Mouse (Mus musculus): Measurements from ENCODE around the gene Rom1. TPM values are rescaled to one million over a fixed set of nuclear protein-coding genes. Genes with fewer than 3 reads are reported as not detected.
"Not testable (repeated sequence)": the region's sequence is repeated elsewhere in the genome, so short reads cannot be mapped to it uniquely, and the experiment has no call there.

Rom1 gene
- total RNA-seq (2021) = 1 to 10 TPM; 6.5 to 7.1 TPM

- peak; percentile 94 to 95 for DNase-seq
- intact Hi-C loops (cut with DNase I) = no loop called here
These were observed at the start of gene Rom1, which contains the start of gene Eml3 for GRCm38 (mm10) chr19:8929224-8930088. TSS of gene Rom1 (minus strand) at chr19:8929356. TSS of gene Eml3 (plus strand) at chr19:8929552.

DNA sequence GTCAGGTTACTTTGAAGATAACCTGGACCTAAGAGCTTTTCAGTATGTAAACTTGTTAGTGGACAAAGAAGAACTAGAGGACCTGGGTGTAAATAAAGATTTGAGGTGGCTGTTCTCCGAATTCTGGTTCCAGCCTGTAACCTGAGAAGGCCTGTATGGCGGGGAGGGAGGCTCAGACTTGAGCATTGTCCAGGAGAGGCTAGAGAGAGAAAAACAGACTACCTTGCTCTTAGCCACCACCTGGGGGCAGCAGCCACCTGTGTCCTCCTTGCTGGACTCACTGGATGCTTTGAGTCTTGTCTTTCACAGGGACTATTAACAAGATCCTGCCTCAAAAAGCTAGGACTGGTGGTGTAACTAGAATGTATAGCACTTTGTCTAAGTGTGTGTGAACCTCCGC is 47.4 kb upstream of the Rom1 start:
- DNase-seq = peak; percentile 73 to 76
- intact Hi-C loops (cut with DNase I) = loop anchor here (1.0 to 5.0 kb wide), 3 partner anchors 16 to 134 kb away; no protein-coding TSS in a partner anchor

DNA sequence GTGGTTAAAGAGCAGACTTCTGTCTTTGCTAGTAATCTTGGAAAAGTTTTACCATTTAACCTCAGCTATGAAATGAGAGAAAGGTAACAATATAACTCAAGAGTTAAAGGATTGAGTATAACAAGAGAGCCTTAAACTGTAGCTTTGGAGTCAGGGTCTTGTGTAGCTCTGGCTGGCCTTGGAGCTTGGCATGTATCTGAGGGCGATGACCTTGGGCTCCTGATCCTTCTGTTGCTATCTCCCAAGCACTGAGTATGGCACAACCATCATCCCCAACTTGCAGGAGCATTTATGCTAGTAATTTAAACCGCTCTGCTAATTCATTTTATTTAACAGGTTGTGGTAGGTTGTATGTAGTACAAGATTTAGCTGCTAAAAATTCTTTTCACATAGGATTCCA is 46.3 kb upstream of the Rom1 start:
- intact Hi-C loops (cut with DNase I) = loop anchor here (2.0 to 5.0 kb wide), 2 partner anchors 133 to 135 kb away; no protein-coding TSS in a partner anchor
- no peak for DNase-seq

DNA sequence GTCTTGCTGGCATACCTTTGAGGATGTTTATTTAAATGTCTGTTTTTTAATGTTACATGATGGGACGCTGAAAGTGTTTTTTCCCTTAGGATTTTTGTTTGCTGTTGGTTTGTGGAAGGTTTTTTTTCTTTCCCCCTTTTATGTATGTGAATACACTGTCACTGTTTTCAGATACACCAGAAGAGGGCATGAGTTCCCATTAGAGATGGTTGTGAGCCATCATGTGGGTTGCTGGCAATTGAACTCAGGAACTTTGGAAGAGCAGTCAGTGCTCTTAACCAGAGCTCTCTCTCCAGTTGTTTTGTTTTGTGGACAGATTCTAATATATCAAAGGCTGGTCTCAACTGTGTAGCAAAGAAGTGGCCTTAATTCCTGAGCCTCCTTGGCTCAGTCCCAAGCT is 45.5 kb upstream of the Rom1 start:
- intact Hi-C loops (cut with DNase I) = loop anchor here (2.0 to 5.0 kb wide), 2 partner anchors 132 to 136 kb away; no protein-coding TSS in a partner anchor
- no peak for DNase-seq

- intact Hi-C loops (cut with DNase I) = not testable (repeated sequence)
These were observed 43.3 kb upstream of the Rom1 start for GRCm38 (mm10) chr19:8972491-8972890.

DNA sequence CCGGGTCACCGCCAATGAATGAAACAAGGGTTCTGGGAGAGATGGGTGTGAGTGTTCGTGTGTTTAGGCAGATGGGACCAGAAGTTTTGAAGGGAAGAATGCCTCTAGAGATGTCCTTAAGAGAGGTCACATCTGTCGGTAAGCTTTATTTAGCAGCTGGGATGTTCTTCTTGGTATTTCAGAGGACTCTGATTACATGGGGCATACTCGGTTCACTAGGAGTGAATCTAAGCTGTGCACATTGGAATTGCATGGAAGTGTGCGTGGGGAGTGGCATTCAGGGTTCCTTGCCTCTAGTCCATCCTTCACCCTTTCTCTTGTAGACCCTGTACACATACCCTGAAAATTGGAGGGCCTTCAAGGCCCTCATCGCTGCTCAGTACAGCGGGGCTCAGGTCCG is 38.7 kb upstream of the Rom1 start:
- DNase-seq = no peak
- intact Hi-C loops (cut with DNase I) = no loop called here

More at GRCm38 (mm10) chr19:8972491-8972890, 43.3 kb upstream of the Rom1 start:
- DNase-seq = not testable (repeated sequence)

- DNase-seq = no peak
- intact Hi-C loops (cut with DNase I) = no loop called here
These were observed 38.2 kb upstream of the Rom1 start for GRCm38 (mm10) chr19:8967373-8967743.

DNA sequence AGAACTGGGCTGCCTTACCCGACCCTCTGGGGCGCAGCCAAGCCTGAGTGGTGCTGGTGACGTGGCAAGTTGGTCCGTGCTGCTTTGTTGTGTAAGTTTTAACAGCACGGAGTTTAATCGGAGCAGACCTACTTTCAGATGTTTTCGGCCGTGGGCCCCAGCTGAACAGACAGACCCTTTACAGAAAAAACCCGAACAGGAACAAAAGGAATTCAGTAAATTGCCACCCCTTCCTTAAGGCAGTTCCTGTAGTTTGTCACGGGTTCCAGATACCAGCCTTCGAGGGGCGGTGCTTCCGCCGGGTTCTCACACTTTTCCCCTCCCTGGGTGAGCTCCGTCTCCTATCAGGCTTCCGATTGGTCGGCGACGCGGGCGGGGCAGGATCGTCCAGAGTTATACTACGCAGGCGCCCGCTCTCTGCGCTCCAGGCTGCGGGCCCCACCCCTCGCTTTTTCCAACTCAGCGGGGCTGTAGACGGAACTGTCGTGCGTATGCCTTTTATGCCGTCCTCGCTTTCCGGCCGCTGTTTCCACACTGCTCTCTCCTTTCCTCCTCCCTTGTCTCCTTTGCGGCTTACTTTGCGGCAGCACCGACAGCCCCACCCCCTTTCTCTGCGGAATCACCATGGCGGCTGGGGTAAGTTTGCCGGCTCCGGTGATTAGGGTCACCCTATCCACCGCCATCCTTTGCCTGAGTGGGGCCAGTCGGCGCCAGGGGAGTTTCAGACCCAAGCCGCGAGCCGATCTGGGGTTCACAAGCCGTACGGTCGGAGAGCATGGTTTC is 37.6 kb upstream of the Rom1 start, which contains the start of gene Eef1g:
TSS of gene Eef1g (plus strand) at position 452 of the 783 bp plus-strand sequence.
- intact Hi-C loops (cut with DNase I) = no loop called here
- DNase-seq = peak; percentile 99

GRCm38 (mm10) chr19:8966198-8966589 is 37.0 kb upstream of the Rom1 start:
- intact Hi-C loops (cut with DNase I) = no loop called here
- no peak for DNase-seq

GRCm38 (mm10) chr19:8965771-8966170 is 36.6 kb upstream of the Rom1 start:
- DNase-seq = peak; percentile 23 to 48

DNA sequence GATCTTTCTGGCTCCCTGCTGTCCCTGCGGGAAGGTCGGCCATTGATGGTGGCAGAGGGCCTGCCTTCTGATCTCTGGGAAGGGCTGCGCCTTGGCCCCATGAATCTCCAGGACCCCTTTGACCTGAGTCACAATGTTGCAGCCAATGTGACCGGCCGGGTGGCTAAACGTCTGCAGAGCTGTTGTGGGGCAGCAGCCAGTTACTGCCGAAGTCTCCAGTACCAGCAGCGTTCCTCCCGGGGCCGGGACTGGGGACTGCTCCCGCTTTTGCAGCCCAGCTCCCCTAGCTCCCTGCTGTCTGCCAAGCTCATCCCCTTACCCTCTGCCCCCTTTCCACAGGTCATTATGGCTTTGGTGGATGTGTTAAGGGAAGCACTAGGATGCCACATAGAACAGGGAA is 35.9 kb upstream of the Rom1 start:
- intact Hi-C loops (cut with DNase I) = no loop called here
- no peak for DNase-seq

More at GRCm38 (mm10) chr19:8965771-8966170, 36.6 kb upstream of the Rom1 start:
- intact Hi-C loops (cut with DNase I) = no loop called here

DNA sequence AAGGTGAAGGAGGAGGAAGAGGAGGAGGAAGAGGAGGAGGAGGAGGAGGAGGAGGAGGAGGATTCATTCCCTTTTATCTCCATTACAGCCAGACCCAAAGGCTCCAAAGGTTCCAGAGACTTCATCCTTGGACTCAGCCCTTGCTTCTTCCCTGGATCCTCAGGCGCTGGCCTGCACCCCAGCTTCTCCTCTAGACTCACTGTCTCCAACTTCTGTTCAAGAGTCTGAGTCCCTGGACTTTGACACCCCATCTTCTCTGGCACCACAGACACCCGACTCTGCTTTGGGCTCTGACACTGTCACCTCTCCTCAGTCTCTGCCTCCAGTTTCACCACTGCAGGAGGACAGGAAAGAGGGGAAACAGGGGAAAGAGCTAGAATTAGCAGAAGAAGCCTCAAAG is 33.1 kb upstream of the Rom1 start:
- intact Hi-C loops (cut with DNase I) = no loop called here
- DNase-seq = no peak

DNA sequence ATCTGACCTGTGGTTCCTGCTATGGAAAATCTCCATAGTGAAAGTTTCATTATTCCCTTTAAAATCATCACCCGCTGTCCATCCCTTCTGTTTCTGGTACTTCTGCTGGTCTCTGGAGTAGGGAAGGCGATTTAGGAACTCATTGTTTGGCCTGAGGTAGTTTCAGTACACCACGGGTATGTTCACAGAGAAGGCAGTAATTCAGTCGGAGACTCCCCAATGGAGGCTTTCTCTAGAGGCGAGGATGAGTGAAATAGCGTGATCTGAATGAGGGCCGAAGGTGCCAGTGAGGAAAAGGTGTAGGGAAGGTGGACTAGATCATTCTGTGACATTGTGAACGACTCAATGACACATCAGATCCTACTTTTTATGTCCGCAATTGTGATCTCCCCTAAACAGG is 25.0 kb upstream of the Rom1 start:
- intact Hi-C loops (cut with DNase I) = no loop called here
- DNase-seq = no peak

DNA sequence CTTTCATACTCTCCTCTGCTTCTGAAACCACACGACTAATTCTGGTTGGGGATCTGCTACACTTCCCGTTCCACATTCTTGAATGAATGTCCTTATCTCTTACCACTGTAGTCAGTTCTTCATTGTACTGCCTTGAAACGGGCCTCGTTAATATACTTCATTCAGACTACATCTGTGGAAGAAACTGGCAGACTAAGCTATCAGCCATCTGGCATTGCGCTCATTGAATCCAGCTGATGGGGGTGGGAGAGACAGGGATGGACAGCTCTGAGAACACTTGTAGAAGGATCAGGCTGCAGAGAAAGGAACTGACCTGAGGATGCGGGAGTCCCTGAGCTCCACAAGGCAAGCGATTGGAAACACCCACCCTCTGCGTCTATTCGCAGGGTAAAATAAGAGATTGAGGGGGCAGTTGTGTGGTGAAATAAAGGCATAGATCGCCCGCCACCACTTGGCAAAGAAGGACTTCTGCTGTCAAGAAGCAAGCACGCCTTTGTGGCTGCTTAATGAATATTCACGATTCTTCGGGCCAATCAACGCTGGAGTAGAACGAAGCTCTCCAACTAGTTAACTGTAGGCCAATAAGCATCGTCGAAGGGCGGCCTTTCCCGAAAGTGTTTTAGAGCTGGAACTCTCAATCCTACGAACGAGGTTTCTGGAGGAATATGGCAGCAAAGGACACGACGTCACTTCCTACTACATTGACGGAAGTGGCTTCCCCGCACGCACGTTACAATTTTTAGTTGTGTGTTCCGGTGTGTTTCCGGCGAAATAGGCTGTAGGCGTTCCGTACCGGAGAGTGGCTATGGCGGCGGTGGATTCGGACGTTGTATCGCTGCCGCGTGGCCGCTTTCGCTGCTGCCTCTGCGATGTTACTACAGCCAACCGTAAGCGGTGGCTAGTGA is 24.2 kb upstream of the Rom1 start, which contains the start of gene Tut1:
TSS of gene Tut1 (plus strand) at position 713 of the 905 bp plus-strand sequence.
- intact Hi-C loops (cut with DNase I) = no loop called here
- peak; percentile 96 to 97 for DNase-seq

DNA sequence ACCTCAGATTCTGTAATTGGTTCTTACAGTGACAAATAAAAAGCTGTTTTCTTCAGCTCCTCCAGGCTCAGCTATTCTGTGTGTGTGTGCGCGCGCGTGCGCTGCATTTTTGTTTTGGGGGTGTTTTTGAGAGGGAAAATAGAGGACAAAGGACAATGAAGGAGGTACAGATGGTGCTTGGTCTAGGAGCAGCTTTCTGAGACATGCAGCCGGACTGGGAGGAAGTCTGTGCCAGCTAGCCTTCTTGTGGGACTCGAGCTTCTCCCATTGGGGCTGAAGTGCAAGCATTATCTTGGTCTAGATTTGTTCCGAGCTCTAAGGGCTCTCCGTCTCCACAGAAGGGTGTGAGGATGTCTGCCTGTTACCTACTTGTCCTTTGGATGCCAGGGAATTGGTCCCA is 23.1 kb upstream of the Rom1 start:
- no peak for DNase-seq
- intact Hi-C loops (cut with DNase I) = no loop called here

- DNase-seq = no peak
- intact Hi-C loops (cut with DNase I) = no loop called here
These were observed 21.0 kb upstream of the Rom1 start for GRCm38 (mm10) chr19:8950190-8950589.

- DNase-seq = no peak
- intact Hi-C loops (cut with DNase I) = no loop called here
These were observed 17.8 kb upstream of the Rom1 start for GRCm38 (mm10) chr19:8946929-8947328.

- intact Hi-C loops (cut with DNase I) = no loop called here
- DNase-seq = no peak
These were observed 16.1 kb upstream of the Rom1 start for GRCm38 (mm10) chr19:8945251-8945650.

DNA sequence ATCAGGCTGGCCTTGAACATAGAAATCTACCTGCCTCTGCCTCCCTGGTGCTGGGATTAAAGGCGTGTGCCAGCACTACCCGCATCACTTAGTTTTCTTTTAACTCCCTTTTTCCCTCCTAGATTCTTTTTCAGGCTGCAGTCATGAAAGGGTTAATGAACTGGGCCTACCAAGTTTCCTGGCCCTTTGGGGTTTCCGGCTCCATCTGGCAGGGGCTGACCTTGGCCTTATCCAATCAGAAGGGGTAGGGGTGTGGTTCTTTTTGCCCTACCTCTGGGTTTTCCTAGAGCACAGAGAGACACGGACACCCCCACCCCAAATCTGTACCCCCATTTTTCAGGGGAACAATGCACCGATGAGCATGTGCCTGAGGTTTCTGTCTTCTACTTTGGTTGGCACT is 15.6 kb upstream of the Rom1 start:
- peak; percentile 82 to 90 for DNase-seq
- intact Hi-C loops (cut with DNase I) = no loop called here

DNA sequence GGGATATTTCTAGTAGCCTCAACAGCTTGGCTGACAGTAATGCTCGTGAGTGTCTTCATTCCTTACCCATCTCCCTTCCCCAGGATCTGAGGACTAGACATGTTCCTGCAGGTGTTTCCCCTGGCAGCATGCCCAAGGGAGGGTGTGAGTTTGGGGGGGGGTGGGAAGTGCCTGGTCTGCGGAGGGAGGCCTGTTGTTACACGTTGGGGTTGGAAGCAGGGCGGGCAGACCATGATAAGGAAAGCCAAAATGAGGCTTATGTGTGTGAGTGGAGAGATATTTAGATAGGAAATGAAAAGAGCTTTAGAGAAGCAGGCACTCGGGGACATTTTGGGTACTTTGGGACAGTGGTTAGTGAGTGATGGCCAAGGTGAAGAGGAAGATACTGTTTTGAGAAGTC is 14.9 kb upstream of the Rom1 start:
- no peak for DNase-seq
- intact Hi-C loops (cut with DNase I) = no loop called here
